Comparison of ENCODE assay signal across 9 mouse cellular contexts in genomic region chr1:143917623-143918022, GRCm38 (mm10).
DNase-seq lines count a peak whose midpoint lies in the region; ATAC-seq and TF ChIP-seq lines count a peak whose summit lies in the region.
"Had no signal": no experiment of that assay in that cellular context is flagged by ENCODE, and none has a peak within 500 bp of the region (broad histone marks: within the 10 kb centered on the region; RNA-seq: fewer than 3 reads in every experiment).

No protein-coding gene starts in this region.

- no peak for TF ChIP-seq POLR2A in MEL (IDR thresholded peaks at IDR 0.05; ENCODE audit: control insufficient read depth in 1 of 2, insufficient read depth in 1 of 2, low read depth in 1 of 2, low read length in 2 of 2, poor library complexity in 1 of 2)

- no peaks in the 10 kb centered on the region for H3K27me3 ChIP-seq in forebrain, embryonic 14.5 days (replicated peaks; ENCODE audit: control insufficient read depth, insufficient read depth, low read length)
- H3K27me3 ChIP-seq in forebrain, embryonic 10.5 days (ENCODE audit: poor library complexity, severe bottlenecking): peaks cover 38% of the 10 kb centered on the region
- no peaks in the 10 kb centered on the region for H3K27me3 ChIP-seq in MEL (ENCODE audit: control insufficient read depth in 1 of 2, insufficient read depth in 2 of 2, low read length in 2 of 2)
- H3K27me3 ChIP-seq in kidney, embryonic 15.5 days: no peaks in the 10 kb centered on the region
- H3K27me3 ChIP-seq in hindbrain, embryonic 11.5 days (ENCODE audit: control insufficient read depth, insufficient read depth, low read length): no peaks in the 10 kb centered on the region
- H3K27me3 ChIP-seq: Patski had no signal

- intact Hi-C loops in gastrocnemius, adult 2 months (cut with DNase I): loop anchor here (5.0 kb wide), 1 partner anchor 85 kb away; the partner anchor contains the start of gene Rgs2

- no peak overlapping the region for H3K9ac ChIP-seq in forebrain, embryonic 14.5 days (ENCODE audit: low read length)
- H3K9ac ChIP-seq in MEL (ENCODE audit: control insufficient read depth, low read depth, low read length, poor library complexity, severe bottlenecking): peak overlapping the region; percentile 69; the same call in 1 of the 2 replicates
- no peak overlapping the region for H3K9ac ChIP-seq in kidney, embryonic 15.5 days
- H3K9ac ChIP-seq in hindbrain, embryonic 11.5 days (ENCODE audit: low read depth, low read length): no peak overlapping the region

- H3K9me3 ChIP-seq in forebrain, embryonic 14.5 days (replicated peaks; ENCODE audit: control insufficient read depth, low read length): no peaks in the 10 kb centered on the region
- no peaks in the 10 kb centered on the region for H3K9me3 ChIP-seq in forebrain, embryonic 10.5 days
- H3K9me3 ChIP-seq in MEL (replicated peaks; ENCODE audit: insufficient read depth, low read length): no peaks in the 10 kb centered on the region
- H3K9me3 ChIP-seq in kidney, embryonic 15.5 days (replicated peaks): no peaks in the 10 kb centered on the region
- H3K9me3 ChIP-seq in hindbrain, embryonic 11.5 days (ENCODE audit: control insufficient read depth, low read length): no peaks in the 10 kb centered on the region

- ATAC-seq in forebrain, embryonic 14.5 days: peak; percentile 50; the same call in 1 of the 2 replicates
- ATAC-seq in kidney, embryonic 15.5 days (replicated peaks; ENCODE audit: low FRiP score): no peak
- no peak for ATAC-seq in hindbrain, embryonic 11.5 days (ENCODE audit: low FRiP score)
- ATAC-seq: Patski had no signal

- H3K79me2 ChIP-seq in MEL (ENCODE audit: control insufficient read depth, insufficient read depth, low read length, poor library complexity): no peaks in the 10 kb centered on the region

- no peak for TF ChIP-seq CTCF in MEL (IDR thresholded peaks at IDR 0.05 in 2 of 3, conservative IDR thresholded peaks at IDR 0.05 in 1 of 3; ENCODE audit: control insufficient read depth in 1 of 3, insufficient read depth in 1 of 3, low read depth in 2 of 3, low read length in 3 of 3, poor library complexity in 1 of 3, severe bottlenecking in 1 of 3)
- no peak for TF ChIP-seq CTCF in gastrocnemius, adult 2 months (IDR thresholded peaks at IDR 0.05)

- whole genome bisulfite sequencing in forebrain, embryonic 14.5 days: 65% methylated on average over 5 of the region's 5 CpGs
- 78% methylated on average over 5 of the region's 5 CpGs for WGBS in forebrain, embryonic 10.5 days
- 66% methylated on average over 5 of the region's 5 CpGs for WGBS in kidney, embryonic 15.5 days
- WGBS in hindbrain, embryonic 11.5 days: 71% methylated on average over 5 of the region's 5 CpGs

- no peak for TF ChIP-seq EP300 in MEL (IDR thresholded peaks at IDR 0.05; ENCODE audit: low read depth in 1 of 2, low read length in 2 of 2)

- DNase-seq in forebrain, embryonic 14.5 days (ENCODE audit: low spot score): peak; percentile 52
- no peak for DNase-seq in forebrain, embryonic 10.5 days (ENCODE audit: extremely low spot score, low spot score)
- peak; percentile 52 for DNase-seq in MEL (ENCODE audit: low read depth, low spot score)
- peak; percentile 44 for DNase-seq in gastrocnemius, adult 2 months
- DNase-seq in left cerebral cortex, adult 18-20 months (ENCODE audit: low spot score in 2 of 2): peak; percentile 50 to 57
- peak; percentile 52 for DNase-seq in naive thymus-derived CD4-positive, alpha-beta T cell, adult 2 months (ENCODE audit: low read depth)
- DNase-seq in hindbrain, embryonic 11.5 days (ENCODE audit: low spot score): no peak

- H3K27ac ChIP-seq in forebrain, embryonic 14.5 days (ENCODE audit: low read depth, low read length): no peak overlapping the region
- H3K27ac ChIP-seq in forebrain, embryonic 10.5 days: no peak overlapping the region
- peak overlapping the region; percentile 95 for H3K27ac ChIP-seq in MEL (ENCODE audit: control insufficient read depth, low read depth, low read length)
- peak overlapping the region; percentile 66 for H3K27ac ChIP-seq in gastrocnemius, adult 2 months
- H3K27ac ChIP-seq in kidney, embryonic 15.5 days: no peak overlapping the region
- H3K27ac ChIP-seq in hindbrain, embryonic 11.5 days (ENCODE audit: low read depth, low read length): no peak overlapping the region

- H3K4me3 ChIP-seq in forebrain, embryonic 14.5 days (ENCODE audit: low read depth, low read length): no peak overlapping the region
- H3K4me3 ChIP-seq in forebrain, embryonic 10.5 days: no peak overlapping the region
- no peak overlapping the region for H3K4me3 ChIP-seq in MEL (ENCODE audit: control insufficient read depth in 1 of 2, insufficient read depth in 1 of 2, low read depth in 2 of 2, low read length in 2 of 2)
- no peak overlapping the region for H3K4me3 ChIP-seq in gastrocnemius, adult 2 months
- no peak overlapping the region for H3K4me3 ChIP-seq in kidney, embryonic 15.5 days (replicated peaks)
- H3K4me3 ChIP-seq in hindbrain, embryonic 11.5 days (ENCODE audit: low read depth, low read length): no peak overlapping the region

- no peak for TF ChIP-seq RAD21 in MEL (IDR thresholded peaks at IDR 0.05; ENCODE audit: low read depth, low read length)

- peaks cover 4% of the 10 kb centered on the region; the same call in 1 of the 2 replicates for H3K4me1 ChIP-seq in forebrain, embryonic 14.5 days (ENCODE audit: control insufficient read depth, insufficient read depth, low read length)
- peaks cover 17% of the 10 kb centered on the region for H3K4me1 ChIP-seq in forebrain, embryonic 10.5 days
- peaks cover 8 to 24% of the 10 kb centered on the region in 2 experiments for H3K4me1 ChIP-seq in MEL (ENCODE audit: control insufficient read depth in 1 of 2, insufficient read depth in 2 of 2, low read length in 2 of 2)
- peaks cover 9% of the 10 kb centered on the region; the same call in 1 of the 2 replicates for H3K4me1 ChIP-seq in kidney, embryonic 15.5 days
- H3K4me1 ChIP-seq in hindbrain, embryonic 11.5 days (replicated peaks; ENCODE audit: control insufficient read depth, insufficient read depth, low read length): no peaks in the 10 kb centered on the region; the same call in 1 of the 2 replicates

- H3K4me2 ChIP-seq in forebrain, embryonic 14.5 days (ENCODE audit: low read length): no peak overlapping the region
- no peak overlapping the region for H3K4me2 ChIP-seq in kidney, embryonic 15.5 days
- H3K4me2 ChIP-seq in hindbrain, embryonic 11.5 days (replicated peaks; ENCODE audit: low read depth, low read length): no peak overlapping the region

- no peaks in the 10 kb centered on the region for H3K36me3 ChIP-seq in forebrain, embryonic 14.5 days (ENCODE audit: control insufficient read depth, insufficient read depth, low read length)
- H3K36me3 ChIP-seq in forebrain, embryonic 10.5 days (replicated peaks): no peaks in the 10 kb centered on the region
- peaks cover 0 to 16% of the 10 kb centered on the region in 2 experiments; a peak in 2 of 4 replicates for H3K36me3 ChIP-seq in MEL (ENCODE audit: control insufficient read depth in 1 of 2, insufficient read depth in 2 of 2, low read length in 2 of 2)
- no peaks in the 10 kb centered on the region for H3K36me3 ChIP-seq in kidney, embryonic 15.5 days
- no peaks in the 10 kb centered on the region for H3K36me3 ChIP-seq in hindbrain, embryonic 11.5 days (ENCODE audit: control insufficient read depth, insufficient read depth, low read length)

TF ChIP-seq in MEL, 35 proteins besides CTCF, POLR2A, EP300 and RAD21:
- peak; percentile 83 for TF ChIP-seq MAX (IDR thresholded peaks at IDR 0.05; ENCODE audit: low read length)
- TF ChIP-seq BHLHE40 (IDR thresholded peaks at IDR 0.05; ENCODE audit: borderline replicate concordance, low read depth, low read length): 0 out of 2 replicates have a peak, but pooled peaks have one; percentile 39
- peak; percentile 95 for TF ChIP-seq USF1 (IDR thresholded peaks at IDR 0.05; ENCODE audit: low read depth, low read length)
- no peak for TF ChIP-seq CHD2 (IDR thresholded peaks at IDR 0.05; ENCODE audit: low read length)
- peak in 1 of 2 experiments; percentile 75; a peak in 2 of 4 replicates for TF ChIP-seq USF2 (IDR thresholded peaks at IDR 0.05; ENCODE audit: borderline replicate concordance in 1 of 2, insufficient read depth in 1 of 2, low read depth in 1 of 2, low read length in 2 of 2)

Comparison
In these comparisons a context has a peak if more than half of its experiments do, and no peak if none do; other contexts are left out.
1. DNase-seq: peak in forebrain, embryonic 14.5 days (single experiment), MEL (single experiment), gastrocnemius, adult 2 months (single experiment), left cerebral cortex, adult 18-20 months (2 of 2) and naive thymus-derived CD4-positive, alpha-beta T cell, adult 2 months (single experiment); none in forebrain, embryonic 10.5 days (single experiment) and hindbrain, embryonic 11.5 days (single experiment).
2. H3K27ac ChIP-seq: peak in MEL (single experiment) and gastrocnemius, adult 2 months (single experiment); none in forebrain, embryonic 14.5 days (single experiment), forebrain, embryonic 10.5 days (single experiment), kidney, embryonic 15.5 days (single experiment) and hindbrain, embryonic 11.5 days (single experiment).